Mouse (Mus musculus) thymus, adult 2 months (tissue): ENCODE measurements around the gene Limk2. TPM values are rescaled to one million over a fixed set of nuclear protein-coding genes. Genes with fewer than 3 reads are reported as not detected.
A peak's percentile ranks its signal among the peaks of the same experiment; 100 is the strongest.

Source experiments
- DNase-seq: peaks from one replicate; pipeline ENCODE4 v3.0.0; 2021
- H3K27ac ChIP-seq: fragments of 200-500 bp; 2 replicates; pipeline ENCODE4 v1.5.1; 2012; ENCODE audit warnings: low read length, control low read depth; ENCODE audit not compliant: control insufficient read depth, insufficient read depth
- H3K27me3 ChIP-seq: fragments of 200-500 bp; 2 replicates; pipeline ENCODE4 v1.6.1; 2012; ENCODE audit warnings: mild to moderate bottlenecking, low read length, moderate library complexity, mixed read lengths; ENCODE audit not compliant: control insufficient read depth, insufficient read depth
- H3K36me3 ChIP-seq: fragments of 200-500 bp; 2 replicates; pipeline ENCODE4 v1.6.1; 2012; ENCODE audit warnings: mild to moderate bottlenecking, low read length, moderate library complexity; ENCODE audit not compliant: control insufficient read depth, insufficient read depth
- H3K4me1 ChIP-seq: fragments of 200-500 bp; replicated peaks from 2 replicates; pipeline ENCODE4 v1.6.1; 2012; ENCODE audit warnings: low read length; ENCODE audit not compliant: control insufficient read depth, insufficient read depth
- H3K4me3 ChIP-seq: fragments of 200-500 bp; 2 replicates; pipeline ENCODE4 v1.5.1; 2012; ENCODE audit warnings: mild to moderate bottlenecking, low read length, control low read depth, moderate library complexity; ENCODE audit not compliant: control insufficient read depth, insufficient read depth
- CTCF ChIP-seq: fragments of 200-500 bp; IDR thresholded peaks from 2 replicates; pipeline ENCODE4 v1.5.1; 2012; ENCODE audit warnings: mild to moderate bottlenecking, control low read depth, low read length, moderate library complexity, borderline replicate concordance; ENCODE audit not compliant: control insufficient read depth, poor library complexity, insufficient read depth; ENCODE audit errors: extremely low read depth
- POLR2A ChIP-seq: fragments of 200-500 bp; IDR thresholded peaks from 2 replicates; pipeline ENCODE4 v1.6.1; 2012; ENCODE audit warnings: mild to moderate bottlenecking, low read length, control low read depth, moderate library complexity; ENCODE audit not compliant: control insufficient read depth, poor library complexity, insufficient read depth; ENCODE audit errors: extremely low read depth
- WGBS: fragments of 180-500 bp; shearing (Covaris S2); methylation state at CpG from one replicate; pipeline ENCODE4 v1.1.7; 2018; 5-methylcytosine and 5-hydroxymethylcytosine counted together
- polyA plus RNA-seq: library from polyadenylated mRNA; depleted of rRNA; stranded (reverse); fragments of >200 nt; gene quantifications from 2 replicates; pipeline ENCODE4 v1.2.3, GENCODE M21; 2012

The Limk2 gene
- polyA plus RNA-seq, 1 experiment: 185 TPM

DNA sequence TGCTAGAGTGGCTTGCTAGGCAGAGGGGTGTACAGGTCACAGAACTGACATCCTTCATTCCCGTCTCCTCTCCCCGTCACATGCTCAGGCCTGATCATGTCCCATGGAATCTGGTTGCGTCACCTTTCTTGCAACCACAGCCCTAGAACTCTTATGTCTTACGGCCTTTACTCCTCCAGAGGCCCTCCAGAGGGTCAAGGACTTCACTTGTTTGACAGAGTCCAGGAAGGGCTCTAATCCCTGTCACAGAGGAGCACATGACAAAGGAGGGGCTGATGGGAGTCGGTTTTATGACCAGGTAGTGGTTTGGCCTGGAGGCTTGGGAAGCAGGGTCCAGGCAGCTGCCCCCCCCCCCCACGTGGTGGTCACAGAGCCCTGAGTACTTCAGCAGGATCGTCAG, 40.0 kb downstream of the Limk2 start:
- no peaks in the 10 kb centered on the region for H3K36me3 ChIP-seq
- H3K27ac ChIP-seq: no peak overlapping the region
- WGBS: 91% methylated on average over 7 of the region's 7 CpGs

DNA sequence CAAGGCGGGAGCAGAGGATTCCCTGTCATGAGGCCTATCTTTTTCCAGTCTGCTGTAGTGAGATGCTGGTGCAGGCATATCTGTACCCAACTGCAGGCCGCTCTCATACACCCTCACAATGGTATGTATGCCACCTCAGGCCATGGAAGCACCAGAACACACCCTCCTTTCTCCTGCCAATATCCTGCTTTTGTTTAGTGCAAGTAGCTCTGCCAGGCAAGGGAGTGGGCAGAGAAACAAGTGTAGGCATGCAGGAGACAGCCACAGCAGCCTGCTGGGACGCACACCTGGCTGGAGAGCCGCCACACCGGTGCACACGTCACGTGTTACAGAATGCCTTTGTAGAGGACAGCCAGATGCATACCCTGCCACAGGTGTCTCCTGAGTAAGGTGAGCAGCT, 42.6 kb downstream of the Limk2 start:
- no peaks in the 10 kb centered on the region for H3K27me3 ChIP-seq
- no peak overlapping the region for H3K27ac ChIP-seq
- H3K4me1 ChIP-seq: peaks cover 11% of the 10 kb centered on the region
- 81% methylated on average over 7 of the region's 7 CpGs for WGBS
- H3K36me3 ChIP-seq: no peaks in the 10 kb centered on the region
- TF ChIP-seq POLR2A: no peak
- TF ChIP-seq CTCF: no peak
- H3K4me3 ChIP-seq: no peak overlapping the region
- no peak for DNase-seq

More for the DNA sequence above, 40.0 kb downstream of the Limk2 start:
- no peak for DNase-seq
- H3K4me1 ChIP-seq: peaks cover 17% of the 10 kb centered on the region
- no peak for TF ChIP-seq POLR2A
- no peak for TF ChIP-seq CTCF
- no peak overlapping the region for H3K4me3 ChIP-seq
- no peaks in the 10 kb centered on the region for H3K27me3 ChIP-seq

DNA sequence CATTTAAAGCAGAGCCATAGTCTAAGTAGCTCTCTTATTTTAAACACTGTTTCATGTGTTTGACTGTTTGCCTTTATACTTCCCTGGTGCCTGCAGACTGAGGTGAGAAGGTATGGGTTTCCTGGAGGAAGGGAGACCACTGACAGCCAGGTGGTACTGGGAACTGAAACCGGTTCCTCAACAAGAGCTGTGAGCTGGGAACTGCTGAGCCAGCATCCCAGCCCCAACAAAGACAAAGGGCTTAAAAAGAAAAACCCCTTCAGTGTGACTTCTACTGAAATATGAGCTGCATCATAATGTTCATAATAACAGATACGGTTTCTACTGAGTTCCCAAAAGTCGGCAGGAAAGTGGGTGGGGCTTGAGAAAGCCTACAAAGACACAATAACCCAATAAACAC, 46.1 kb downstream of the Limk2 start:
- TF ChIP-seq POLR2A (no peak), CTCF (no peak)
- 94% methylated on average over 3 of the region's 3 CpGs for WGBS
- Histone ChIP-seq H3K27ac (no peak overlapping the region), H3K4me3 (no peak overlapping the region), H3K27me3 (no peaks in the 10 kb centered on the region), H3K4me1 (peaks cover 5% of the 10 kb centered on the region; the same call in 1 of the 2 replicates), H3K36me3 (peaks cover 12% of the 10 kb centered on the region)
- no peak for DNase-seq

DNA sequence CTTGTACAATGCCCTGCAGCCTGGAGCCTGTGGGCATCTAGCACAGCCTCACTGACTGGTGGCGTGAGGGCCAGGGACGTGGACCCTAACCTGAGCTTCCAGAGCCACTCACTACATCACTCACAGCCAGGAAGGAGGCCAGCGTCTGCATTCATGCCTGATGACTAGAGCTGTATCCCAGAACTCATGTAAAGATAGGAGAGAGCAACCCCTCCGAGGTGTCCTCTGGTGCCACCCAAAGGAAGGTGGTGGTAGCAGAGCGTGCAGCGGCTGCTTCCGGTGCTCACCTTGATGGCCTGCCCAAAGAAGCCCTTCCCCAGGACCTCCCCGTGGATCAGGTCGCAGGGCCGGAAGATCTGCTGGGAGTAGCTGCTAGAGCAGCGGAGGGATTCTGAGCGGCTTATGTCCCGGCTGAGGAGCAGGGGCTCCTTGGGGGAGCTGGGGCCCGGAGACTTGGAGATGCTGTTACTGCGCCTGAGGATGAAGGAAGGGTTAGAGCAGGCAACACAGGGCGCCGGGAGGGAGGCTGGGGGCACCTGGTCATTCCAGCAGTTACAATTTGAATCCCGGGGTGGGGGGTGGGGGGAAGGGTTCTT, 55.9 kb downstream of the Limk2 start:
- Histone ChIP-seq H3K27me3 (no peaks in the 10 kb centered on the region), H3K4me3 (no peak overlapping the region), H3K4me1 (peaks cover 9% of the 10 kb centered on the region), H3K36me3 (peaks cover 32% of the 10 kb centered on the region), H3K27ac (no peak overlapping the region)
- peak; percentile 60; the same call in 1 of the 2 replicates for TF ChIP-seq CTCF
- no peak for TF ChIP-seq POLR2A
- peak; percentile 74 for DNase-seq
- 87% methylated on average over 18 of the region's 18 CpGs for WGBS

DNA sequence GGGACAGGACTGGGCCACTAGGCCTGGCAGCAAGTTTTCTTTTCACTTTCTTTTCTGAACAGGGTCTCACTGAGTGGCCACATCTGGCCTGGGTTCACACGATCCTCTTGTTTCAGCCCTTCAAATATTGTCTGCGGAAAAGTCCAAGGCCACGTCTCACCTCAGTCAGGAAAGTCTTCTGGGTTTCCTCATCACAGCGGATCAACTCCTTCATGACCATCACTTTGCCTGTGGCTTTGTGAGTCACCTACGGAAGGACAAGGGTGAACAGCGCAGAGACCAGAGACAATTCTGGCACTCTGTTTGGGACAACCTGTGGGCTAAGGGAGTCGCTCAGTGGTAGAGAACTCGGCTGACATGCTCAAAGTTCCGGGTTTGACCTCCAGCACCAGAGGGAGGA, 56.9 kb downstream of the Limk2 start:
- 97% methylated on average over 9 of the region's 9 CpGs for WGBS
- H3K27ac ChIP-seq: no peak overlapping the region
- peaks cover 15% of the 10 kb centered on the region for H3K4me1 ChIP-seq
- TF ChIP-seq POLR2A: no peak
- no peak for TF ChIP-seq CTCF
- no peaks in the 10 kb centered on the region for H3K27me3 ChIP-seq
- H3K36me3 ChIP-seq: peaks cover 28% of the 10 kb centered on the region
- DNase-seq: no peak
- no peak overlapping the region for H3K4me3 ChIP-seq

DNA sequence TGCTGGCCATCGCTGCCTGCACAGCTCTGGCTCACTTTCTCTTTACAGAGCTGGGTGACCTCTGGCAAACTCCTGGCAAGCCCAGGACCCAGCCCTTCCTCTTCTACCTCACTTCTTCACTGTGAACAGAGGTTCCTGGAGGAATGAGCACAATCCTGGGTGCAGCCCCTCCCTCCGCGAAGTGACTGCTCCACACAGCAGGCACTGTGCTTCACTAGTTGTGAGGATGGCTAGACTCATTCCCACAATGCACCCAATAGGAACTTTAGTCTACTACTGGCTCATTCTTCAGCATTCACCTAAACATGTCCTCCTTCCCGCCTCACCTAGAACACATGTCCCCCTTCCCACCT, 59.7 kb downstream of the Limk2 start:
- 94% methylated on average over 4 of the region's 4 CpGs for WGBS
- no peak for DNase-seq
- TF ChIP-seq POLR2A: no peak
- TF ChIP-seq CTCF: no peak
- Histone ChIP-seq H3K36me3 (peaks cover 25% of the 10 kb centered on the region), H3K4me3 (no peak overlapping the region), H3K27ac (no peak overlapping the region), H3K4me1 (peaks cover 27% of the 10 kb centered on the region), H3K27me3 (no peaks in the 10 kb centered on the region)

DNA sequence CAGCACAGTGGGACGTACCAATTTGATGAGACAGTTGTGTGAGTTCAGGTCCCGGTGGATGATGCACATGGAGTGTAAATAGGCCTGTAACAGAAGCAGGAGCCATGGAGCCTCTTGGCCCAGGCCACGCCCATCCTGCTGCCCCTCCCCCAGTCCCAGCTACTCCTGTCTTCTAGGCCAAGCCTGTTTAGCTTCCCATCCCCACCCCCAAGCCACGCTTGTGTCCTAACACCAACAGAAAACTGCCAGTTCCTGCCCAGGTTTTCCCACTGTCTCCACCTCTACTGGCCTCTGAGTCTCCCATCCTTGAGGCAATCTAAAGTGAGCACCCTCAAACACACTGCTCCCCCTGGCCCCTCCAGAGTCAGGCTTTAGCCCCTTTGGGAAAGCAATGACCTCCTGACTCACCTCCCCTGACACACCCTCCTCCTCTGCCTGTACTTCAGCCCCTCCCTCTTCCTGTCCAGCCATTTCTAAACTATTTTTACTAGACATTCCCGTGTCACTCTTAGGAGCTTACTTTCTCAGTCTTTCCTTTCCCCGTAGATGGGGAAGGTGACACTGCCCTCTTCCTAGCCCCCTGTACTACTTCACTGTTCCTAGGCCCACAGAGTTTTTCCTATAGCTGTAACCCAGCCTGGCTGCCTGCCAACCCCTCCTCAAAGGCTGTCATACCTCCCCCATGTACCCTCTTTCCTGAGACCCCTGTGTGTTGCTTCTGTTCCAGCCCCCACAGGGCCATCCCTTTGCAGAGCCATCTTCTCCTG, 60.2 kb downstream of the Limk2 start:
- H3K27ac ChIP-seq: no peak overlapping the region
- H3K36me3 ChIP-seq: peaks cover 25% of the 10 kb centered on the region
- peaks cover 27% of the 10 kb centered on the region for H3K4me1 ChIP-seq
- H3K27me3 ChIP-seq: no peaks in the 10 kb centered on the region
- no peak for DNase-seq
- 77% methylated on average over 6 of the region's 6 CpGs for WGBS
- no peak overlapping the region for H3K4me3 ChIP-seq
- TF ChIP-seq CTCF (no peak), POLR2A (no peak)
